Mouse (Mus musculus): ENCODE data around the gene Zfp318. TPM values are rescaled to one million over a fixed set of nuclear protein-coding genes. Genes with fewer than 3 reads are reported as not detected.

Gene Zfp318
- total RNA-seq (2017): 216 and 260 TPM in 2 replicates

DNA sequence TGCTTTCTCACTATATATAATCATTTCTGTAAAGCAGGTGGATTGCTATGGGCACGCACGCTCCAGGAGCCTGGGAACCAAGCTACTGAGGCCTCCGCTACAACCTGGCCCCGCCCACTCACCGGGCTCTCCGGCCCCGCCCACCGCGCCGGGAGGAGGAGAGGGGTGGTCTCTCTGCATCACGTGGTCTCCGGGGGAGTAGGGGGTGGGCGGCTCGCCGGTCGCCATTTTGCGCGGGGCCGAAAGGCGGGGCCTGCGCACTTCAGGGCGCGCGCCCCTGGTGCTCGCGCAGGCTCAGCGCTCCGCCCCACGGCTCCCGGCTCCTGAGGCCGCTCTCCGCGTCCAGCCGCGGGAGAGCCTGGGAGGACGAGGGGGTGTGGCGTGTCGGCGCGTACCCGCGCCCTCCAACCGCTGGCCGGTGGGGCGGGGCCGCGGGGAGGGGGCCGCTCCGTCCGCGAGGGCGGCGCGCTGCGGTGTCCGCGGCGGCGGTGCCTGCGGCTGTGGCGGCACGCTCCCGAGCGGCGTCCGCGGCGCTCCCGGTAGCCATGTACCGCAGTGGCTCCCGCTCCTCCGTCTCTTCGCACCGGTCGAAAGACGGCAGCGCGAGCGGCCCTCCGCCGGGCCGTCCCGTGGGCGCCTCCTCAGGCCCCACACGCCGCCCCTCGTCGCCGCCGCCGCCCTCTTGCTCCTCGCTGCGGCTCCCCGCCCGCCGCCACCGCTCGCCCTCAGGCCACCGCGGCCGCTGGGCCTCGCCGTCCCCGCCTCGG is at the start of gene Zfp318:
Zfp318 (plus strand) TSS at position 438 of the 767 bp plus-strand sequence.
- peak; percentile 60 for ATAC-seq (ENCODE audit: extremely low read depth, insufficient number of reproducible peaks, low FRiP score, poor library complexity, severe bottlenecking)

DNA sequence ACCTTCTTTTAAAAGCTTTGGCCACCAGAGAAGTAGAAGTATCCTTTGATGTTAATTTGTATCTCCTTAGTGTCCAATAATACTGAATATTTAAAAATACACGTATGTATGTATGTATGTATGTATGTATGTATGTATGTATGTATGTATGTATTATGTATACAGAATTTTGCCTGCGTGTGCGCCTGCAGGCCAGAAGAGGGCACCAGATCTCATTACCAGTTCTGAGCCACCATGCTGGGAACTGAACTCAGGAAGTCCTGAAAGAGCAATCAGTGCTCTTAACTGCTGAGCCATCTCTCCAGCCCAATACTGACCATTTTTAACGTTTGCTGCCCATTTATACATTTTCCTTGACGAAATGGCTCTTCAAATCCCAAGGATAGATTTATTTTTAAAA is 47.1 kb upstream of the Zfp318 start:
- no peak for ATAC-seq (ENCODE audit: extremely low read depth, insufficient number of reproducible peaks, low FRiP score, poor library complexity, severe bottlenecking)

DNA sequence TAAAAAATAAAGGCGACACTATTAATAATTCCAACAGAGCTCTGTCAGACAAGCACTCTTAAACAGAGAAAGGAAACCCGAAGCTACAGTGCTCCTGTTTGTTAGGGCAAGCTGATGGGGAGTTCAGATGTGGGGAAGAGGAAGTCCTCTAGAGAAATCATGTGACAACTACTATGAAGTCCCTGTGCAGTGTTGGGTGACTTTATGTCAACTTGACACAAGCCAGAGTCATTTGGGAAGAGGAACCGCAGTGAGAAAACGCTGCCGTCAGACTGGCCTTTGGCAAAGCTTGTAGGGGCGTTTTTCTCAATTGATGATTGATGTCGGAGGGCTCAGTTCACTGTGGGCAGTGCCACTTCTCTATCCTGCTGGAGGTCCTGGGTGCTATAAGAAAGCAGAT is 42.3 kb upstream of the Zfp318 start:
- peak; percentile 70 for ATAC-seq (ENCODE audit: extremely low read depth, insufficient number of reproducible peaks, low FRiP score, poor library complexity, severe bottlenecking)

DNA sequence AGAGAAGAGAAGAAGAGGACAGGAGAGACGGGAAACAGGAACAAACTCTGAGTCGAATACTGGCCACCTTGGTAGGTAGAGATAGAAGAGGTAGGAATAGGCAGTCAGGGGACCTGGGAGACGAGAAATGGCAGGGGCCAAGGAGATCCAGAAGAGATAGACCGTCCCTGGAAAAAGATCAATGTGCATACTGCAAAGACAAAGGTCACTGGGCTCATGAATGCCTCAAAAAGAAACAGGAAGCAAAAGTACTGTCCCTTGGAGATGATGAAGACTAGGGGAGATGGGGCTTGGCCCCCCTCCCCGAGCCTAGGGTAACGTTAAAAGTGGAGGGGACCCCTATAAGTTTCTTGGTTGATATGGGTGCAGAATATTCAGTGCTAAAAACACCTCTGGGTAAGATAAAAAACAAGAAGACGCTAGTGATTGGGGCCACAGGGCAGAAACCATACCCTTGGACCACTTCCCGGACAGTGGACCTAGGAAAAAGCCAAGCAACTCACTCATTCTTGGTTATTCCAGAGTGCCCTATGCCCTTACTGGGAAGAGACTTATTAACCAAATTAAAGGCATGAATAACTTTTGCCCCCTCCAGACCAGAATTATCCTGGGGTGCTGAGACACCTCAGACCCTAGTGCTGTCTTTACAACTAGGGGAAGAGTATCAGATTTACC is 32.4 kb upstream of the Zfp318 start:
- no peak for ATAC-seq (ENCODE audit: extremely low read depth, insufficient number of reproducible peaks, low FRiP score, poor library complexity, severe bottlenecking)

DNA sequence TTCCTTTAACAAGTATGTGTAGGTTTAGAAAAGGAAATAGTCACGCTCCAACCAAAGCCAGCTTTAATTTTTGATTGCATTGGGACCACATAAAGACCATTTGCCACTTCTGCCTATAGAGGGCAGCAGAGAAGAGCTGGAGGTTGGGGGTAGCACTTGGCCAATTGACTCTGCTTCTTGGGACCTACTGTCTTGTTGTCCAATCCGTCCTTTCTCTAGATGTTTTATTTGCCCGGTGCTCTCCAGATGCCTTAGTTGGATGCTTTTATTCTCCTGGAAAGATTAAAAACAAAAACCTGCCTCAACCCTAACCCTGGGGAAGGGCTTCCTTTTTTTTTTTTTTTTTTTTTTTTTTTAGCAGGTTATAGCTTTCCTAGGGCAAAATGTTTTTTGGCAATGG is 11.7 kb upstream of the Zfp318 start:
- peak; percentile 82 for ATAC-seq (ENCODE audit: extremely low read depth, insufficient number of reproducible peaks, low FRiP score, poor library complexity, severe bottlenecking)

DNA sequence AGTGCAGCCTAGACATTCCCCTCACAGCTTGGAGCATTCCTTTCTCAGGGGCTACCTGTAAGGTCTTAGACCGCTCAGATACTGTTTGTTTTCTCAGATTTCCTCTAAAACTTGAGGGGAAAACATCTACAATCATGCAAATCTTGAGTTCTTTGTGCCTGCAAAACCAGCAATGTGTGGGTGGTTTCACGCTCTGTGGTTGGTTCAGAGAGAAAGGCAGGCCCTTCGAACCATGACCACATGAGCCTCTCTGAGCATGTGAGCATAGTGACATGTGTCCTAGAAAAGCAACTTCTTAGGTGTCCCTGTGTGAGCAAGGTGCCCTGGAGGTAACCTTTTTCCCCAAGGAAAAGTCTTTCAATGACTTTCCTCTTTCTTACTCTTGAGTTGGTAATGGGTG is 5.0 kb upstream of the Zfp318 start:
- ATAC-seq (ENCODE audit: extremely low read depth, insufficient number of reproducible peaks, low FRiP score, poor library complexity, severe bottlenecking): peak; percentile 76

DNA sequence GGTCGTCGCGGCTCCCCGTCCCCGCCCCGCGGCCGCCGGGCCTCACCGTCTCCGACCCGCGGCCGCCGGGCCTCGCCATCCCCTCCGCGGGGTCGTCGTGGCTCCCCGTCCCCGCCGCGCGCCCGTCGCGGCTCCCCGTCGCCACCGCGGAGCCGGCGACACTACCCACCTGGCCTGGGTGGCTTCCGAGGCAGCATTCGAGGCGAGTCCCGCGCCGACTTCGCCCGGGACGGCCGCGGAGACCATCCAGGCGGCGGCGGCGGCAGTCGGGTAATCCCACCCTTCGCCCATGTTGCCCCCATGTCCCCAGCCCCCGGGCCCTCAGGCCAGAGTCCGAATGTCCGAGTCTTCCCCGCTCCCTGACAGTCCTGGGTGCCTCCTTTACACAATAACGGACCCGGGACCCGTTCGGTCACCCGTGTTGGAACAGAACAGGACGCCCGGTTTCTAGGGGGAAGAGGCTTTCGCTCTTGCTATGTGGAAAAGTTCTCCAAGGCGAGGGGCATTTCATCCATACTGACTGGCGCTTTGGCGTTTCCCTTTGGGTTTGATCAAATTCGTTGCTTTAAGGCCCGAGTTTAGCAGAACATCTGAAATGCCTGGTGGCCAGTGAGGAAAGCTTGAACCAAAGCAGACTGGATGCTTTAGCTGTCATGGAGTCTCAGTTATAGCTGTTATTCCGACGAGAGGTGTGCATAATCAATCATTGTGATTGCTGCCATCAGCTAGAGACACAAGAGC is 700 bp downstream of the Zfp318 start:
- ATAC-seq (ENCODE audit: extremely low read depth, insufficient number of reproducible peaks, low FRiP score, poor library complexity, severe bottlenecking): no peak

DNA sequence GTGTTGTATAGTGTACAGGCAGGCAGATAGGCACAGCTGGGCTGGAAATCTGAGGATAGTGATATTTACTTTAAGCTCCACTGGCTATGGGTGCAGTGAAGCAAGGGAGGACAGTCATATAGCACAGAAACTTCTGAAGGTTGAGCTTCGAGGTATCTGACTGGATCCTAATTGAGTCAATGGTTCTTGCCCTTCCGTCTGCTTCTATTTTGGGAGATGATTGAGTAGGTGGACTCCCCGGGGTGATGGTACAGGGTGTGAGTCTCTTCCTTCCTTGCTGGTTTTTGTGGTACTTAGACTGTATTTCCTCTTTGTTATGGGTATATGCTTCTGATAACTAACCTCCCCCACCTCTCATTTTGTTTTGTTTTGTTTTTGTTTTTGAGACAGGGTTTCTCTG is 4.7 kb downstream of the Zfp318 start:
- ATAC-seq (ENCODE audit: extremely low read depth, insufficient number of reproducible peaks, low FRiP score, poor library complexity, severe bottlenecking): peak; percentile 81

DNA sequence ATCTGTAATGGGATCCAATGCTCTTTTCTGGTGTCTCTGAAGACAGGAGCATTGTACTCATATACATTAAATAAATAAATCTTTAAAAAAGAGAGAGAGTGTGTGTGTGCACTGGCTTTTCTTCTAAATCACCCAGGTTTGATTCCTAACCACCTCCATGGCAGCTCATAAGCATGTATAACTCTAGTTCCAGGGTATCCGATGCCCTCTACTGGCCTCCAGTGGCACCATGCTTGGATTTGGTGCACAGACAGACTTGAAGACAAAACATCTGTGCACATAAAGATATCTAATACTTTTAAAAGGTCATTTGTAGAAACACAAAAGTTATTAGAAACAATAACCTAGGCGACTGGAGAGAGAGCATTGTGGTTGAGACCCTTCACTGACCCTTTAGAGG is 9.5 kb downstream of the Zfp318 start:
- ATAC-seq (ENCODE audit: extremely low read depth, insufficient number of reproducible peaks, low FRiP score, poor library complexity, severe bottlenecking): peak; percentile 61; the same call in 1 of the 2 replicates

DNA sequence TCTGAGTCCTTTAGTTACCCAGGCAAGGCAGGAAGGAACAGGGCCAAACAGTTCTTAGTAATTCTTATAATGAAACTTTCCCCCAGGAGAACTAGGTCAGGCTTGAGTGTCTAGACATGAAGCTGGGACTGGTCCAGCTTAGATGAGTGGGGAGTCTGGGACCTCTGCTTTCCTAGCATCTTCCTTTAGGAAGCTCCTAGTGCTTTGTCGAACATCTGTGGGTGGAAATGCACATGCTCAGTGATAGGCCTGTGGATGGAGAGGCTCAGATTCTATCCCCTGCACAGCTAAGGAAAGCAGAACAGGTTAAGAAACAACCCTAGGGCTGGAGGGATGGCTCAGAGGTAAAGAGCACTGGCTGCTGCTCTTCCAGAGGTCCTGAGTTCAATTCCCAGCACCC is 11.1 kb downstream of the Zfp318 start:
- ATAC-seq (ENCODE audit: extremely low read depth, insufficient number of reproducible peaks, low FRiP score, poor library complexity, severe bottlenecking): no peak

DNA sequence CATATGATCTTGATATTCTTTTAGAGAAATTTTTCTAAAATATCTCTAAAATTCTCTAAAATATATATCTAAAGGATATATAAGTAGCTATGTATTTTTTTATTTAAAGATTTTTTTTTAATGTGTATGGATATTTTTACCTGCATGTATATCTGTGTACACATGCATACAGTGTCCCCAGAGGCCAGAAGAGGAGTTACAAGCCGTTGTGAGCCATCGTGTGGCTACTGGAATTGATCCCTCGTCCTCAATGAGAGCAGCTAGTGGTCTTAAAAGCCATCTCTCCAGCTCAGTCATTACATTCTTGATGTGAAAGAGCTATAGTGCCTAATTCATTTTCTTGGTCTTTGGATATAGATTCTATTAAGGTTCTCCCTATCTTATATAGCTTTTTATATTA is 24.9 kb downstream of the Zfp318 start:
- ATAC-seq (ENCODE audit: extremely low read depth, insufficient number of reproducible peaks, low FRiP score, poor library complexity, severe bottlenecking): no peak

DNA sequence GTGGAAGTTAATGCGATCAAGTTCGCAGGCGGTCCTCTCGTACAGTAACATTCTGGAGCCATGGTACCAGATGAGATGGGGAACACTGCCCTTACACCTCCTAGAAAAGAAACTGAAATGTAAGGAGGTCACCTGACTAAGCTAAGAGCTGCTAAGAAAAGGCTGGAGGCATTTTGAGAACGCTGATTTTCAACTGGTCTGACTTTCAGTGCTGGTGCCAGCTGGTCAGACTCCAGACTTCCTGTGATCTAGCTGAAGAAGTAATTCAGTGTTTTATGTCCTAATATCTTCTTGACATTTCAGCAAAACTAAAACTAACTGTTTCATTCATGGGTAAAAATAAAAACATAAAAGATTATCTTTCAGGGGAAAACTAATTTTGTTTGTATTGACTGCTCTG is 35.1 kb downstream of the Zfp318 start:
- no peak for ATAC-seq (ENCODE audit: extremely low read depth, insufficient number of reproducible peaks, low FRiP score, poor library complexity, severe bottlenecking)

DNA sequence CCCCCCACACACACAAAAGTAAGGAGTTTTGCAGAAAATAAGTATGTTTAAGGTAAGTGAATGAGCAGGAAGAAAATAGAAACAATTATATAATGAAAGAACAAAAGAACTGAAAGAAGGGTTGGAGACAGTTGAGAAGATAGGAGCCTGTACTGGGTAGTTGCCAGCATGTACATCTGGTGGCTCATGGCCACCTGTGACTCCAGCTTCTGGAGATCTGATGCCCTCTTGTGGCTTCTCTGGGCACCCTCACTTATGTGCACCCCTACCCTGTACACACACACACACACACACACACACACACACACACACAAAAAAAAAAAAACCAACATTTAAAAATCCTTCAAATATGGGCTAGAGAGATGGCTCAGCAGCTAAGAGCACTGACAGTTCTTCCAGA is 36.2 kb downstream of the Zfp318 start:
- ATAC-seq (ENCODE audit: extremely low read depth, insufficient number of reproducible peaks, low FRiP score, poor library complexity, severe bottlenecking): no peak

DNA sequence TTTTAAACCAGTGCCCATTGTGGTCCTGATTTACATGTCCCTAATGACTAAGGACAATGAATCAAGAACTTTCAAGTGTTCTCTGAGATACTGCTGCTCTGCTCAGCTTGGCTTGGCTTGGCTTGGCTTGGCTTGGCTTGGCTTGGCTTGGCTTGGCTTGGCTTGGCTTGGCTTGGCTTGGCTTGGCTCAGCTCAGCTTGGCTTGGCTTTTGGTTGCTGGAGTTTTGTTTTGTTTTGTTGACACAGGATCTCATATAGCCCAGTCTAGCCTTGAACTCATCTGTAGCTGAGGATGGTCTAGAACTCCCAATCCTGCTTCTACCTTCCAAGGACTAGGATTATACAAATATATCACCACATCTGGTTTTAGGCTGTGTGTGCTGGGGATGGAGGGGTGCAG is 43.0 kb downstream of the Zfp318 start:
- ATAC-seq (ENCODE audit: extremely low read depth, insufficient number of reproducible peaks, low FRiP score, poor library complexity, severe bottlenecking): no peak

DNA sequence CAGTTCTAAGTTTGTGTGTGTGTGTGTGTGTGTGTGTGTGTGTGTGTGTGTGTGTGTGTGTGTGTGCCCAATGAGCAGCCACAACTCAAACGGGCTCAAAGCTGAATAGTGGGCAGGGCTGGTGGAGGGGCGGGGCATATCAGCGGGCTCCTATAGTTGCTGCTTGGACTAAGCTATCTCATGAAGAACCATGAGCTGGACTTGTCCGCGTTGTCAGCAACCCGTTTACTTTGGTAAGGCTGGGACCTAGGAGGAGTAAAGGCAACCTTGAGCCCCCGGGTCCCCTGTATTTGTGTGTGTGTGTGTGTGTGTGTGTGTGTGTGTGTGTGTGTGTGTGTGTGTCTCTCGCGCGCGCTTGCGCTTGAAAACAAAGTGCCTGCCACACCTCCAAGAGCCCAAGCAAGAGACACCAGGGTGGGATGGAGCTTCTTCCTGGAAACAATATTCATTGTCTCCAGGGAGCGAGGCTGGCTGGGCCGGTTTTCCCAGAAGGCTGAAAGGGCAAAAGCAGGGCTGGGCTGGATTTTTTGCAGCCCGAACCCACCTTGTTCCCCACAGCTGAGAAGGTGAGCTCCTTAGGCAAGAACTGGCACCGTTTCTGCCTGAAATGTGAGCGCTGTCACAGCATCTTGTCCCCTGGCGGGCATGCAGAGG is 45.4 kb downstream of the Zfp318 start, which contains the start of gene Crip3:
Crip3 (plus strand) TSS at position 166 of the 654 bp plus-strand sequence.
- no peak for ATAC-seq (ENCODE audit: extremely low read depth, insufficient number of reproducible peaks, low FRiP score, poor library complexity, severe bottlenecking)

DNA sequence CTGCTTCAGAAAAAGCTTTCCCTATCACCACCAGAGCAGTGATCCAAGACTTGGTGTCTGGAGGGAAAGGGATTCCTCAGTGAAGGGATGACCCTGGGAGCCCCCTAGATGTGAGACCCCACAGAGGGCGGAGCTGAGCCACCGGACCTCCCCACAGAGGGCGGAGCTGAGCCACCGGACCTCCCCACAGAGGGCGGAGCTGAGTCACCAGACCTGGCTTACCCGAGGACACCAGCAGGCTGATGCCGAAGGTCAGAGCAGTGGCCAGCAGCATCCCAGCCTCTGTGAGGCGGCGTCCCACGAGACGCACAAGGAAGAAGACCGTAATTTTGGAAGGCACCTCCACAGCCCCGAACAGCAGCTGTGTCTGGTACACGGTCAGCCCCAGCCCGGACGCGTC is 50.1 kb downstream of the Zfp318 start:
- ATAC-seq (ENCODE audit: extremely low read depth, insufficient number of reproducible peaks, low FRiP score, poor library complexity, severe bottlenecking): no peak

DNA sequence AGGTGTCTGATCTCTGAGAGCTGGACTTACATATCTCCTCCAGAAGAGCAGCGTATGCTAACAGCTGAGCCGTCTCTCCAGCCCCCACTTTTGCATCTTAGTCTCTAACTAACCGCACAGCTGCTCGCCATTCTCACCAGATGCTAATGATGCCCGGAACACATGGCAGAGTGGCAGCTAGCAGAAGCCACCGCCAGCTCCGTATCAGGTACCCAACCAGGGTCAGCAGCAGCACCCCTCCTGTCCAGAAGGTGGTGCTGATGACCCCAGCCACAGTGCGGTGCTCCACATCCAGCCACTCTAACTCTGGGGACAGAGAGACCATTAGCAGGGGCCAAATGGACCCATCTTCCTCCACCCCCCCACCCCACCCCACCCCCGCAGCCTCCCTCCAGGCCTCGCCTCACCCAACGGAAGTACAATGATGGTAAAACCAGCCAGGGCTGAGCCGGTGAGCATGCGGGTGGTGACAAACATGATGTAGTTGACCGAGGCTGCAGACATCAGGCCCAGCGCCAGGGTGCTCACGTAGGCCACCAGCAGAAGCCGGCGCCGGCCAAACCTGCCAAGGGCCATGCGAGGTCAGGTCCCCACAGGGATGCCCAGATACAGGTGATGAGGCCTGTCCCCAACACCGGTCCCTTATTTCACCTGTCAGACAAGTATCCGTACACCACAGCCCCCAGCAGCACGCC is 53.3 kb downstream of the Zfp318 start:
- ATAC-seq (ENCODE audit: extremely low read depth, insufficient number of reproducible peaks, low FRiP score, poor library complexity, severe bottlenecking): peak; percentile 16; the same call in 1 of the 2 replicates

DNA sequence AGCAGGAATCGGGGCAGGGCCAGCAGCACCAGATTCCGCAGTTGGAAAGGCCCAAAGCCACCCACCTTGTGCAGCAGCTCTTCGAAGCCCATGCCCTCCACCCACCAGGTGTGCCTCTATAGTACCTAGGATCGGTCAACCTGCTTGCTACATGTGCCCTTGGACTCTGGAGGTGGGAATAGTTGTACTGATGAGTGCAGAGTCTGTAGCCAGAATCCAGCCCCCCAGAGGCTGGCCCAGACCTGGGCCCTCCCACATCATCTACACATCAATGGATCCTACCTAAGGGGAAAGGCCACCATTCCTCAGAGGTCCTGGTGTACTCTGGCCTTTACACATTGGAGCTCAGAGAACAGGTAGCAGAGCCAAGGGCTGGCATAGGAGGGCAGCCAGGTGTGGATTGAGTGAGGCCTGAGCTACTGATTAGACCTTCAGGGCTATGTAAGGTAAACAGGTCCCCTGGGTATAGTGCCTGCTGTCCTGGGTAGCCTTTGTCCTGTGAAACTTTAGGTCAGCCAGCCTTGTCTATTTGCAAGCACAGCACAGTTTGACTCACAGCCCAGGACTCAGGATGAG is 54.9 kb downstream of the Zfp318 start, which contains the start of gene Slc22a7:
Slc22a7 (minus strand) TSS at position 160 of the 576 bp plus-strand sequence.
- ATAC-seq (ENCODE audit: extremely low read depth, insufficient number of reproducible peaks, low FRiP score, poor library complexity, severe bottlenecking): no peak

All from neutrophil, adult 5-6 weeks (primary cell).